Mouse (Mus musculus) brain, embryonic 14.5 days (tissue): ENCODE measurements around the gene Ctdsp1.

Experiments used
- CTCF ChIP-seq: fragments of 200-500 bp; IDR thresholded peaks from 2 replicates; pipeline ENCODE4 v1.5.1; 2012; ENCODE audit warnings: inconsistent platforms, mild to moderate bottlenecking, moderate library complexity, borderline replicate concordance; ENCODE audit not compliant: insufficient read depth, insufficient read length; ENCODE audit errors: extremely low read depth
- POLR2A ChIP-seq: fragments of 200-500 bp; IDR thresholded peaks from 2 replicates; pipeline ENCODE4 v1.6.1; 2012; ENCODE audit warnings: mild to moderate bottlenecking, inconsistent platforms, borderline replicate concordance; ENCODE audit not compliant: poor library complexity, insufficient read depth, insufficient read length, severe bottlenecking; ENCODE audit errors: extremely low read depth

GRCm38 (mm10) chr1:74353453-74354229 is 37.7 kb upstream of the Ctdsp1 start:
- no peak for TF ChIP-seq CTCF
- no peak for TF ChIP-seq POLR2A
